Mouse (Mus musculus): ENCODE measurements around the gene Pde11a. TPM values are rescaled to one million over a fixed set of nuclear protein-coding genes. Genes with fewer than 3 reads are reported as not detected.
"Not testable (repeated sequence)": the region's sequence is repeated elsewhere in the genome, so short reads cannot be mapped to it uniquely, and the experiment has no call there.

The Pde11a gene
- total RNA-seq, 2 experiments from 2014 or later, result not detected

GRCm38 (mm10) chr2:75999636-76000035 is 338.9 kb downstream of the Pde11a start:
- no peak for ATAC-seq (replicated peaks; ENCODE audit: poor library complexity)

GRCm38 (mm10) chr2:75998692-75999091 is 339.9 kb downstream of the Pde11a start:
- ATAC-seq (replicated peaks; ENCODE audit: poor library complexity), result no peak

- ATAC-seq (replicated peaks; ENCODE audit: poor library complexity), result no peak
These were observed 340.8 kb downstream of the Pde11a start for GRCm38 (mm10) chr2:75997726-75998125.

- ATAC-seq (replicated peaks; ENCODE audit: poor library complexity), result no peak
These were observed 343.7 kb downstream of the Pde11a start for GRCm38 (mm10) chr2:75994841-75995240.

GRCm38 (mm10) chr2:75991581-75992205 is 346.9 kb downstream of the Pde11a start:
- ATAC-seq (replicated peaks; ENCODE audit: poor library complexity), result no peak

GRCm38 (mm10) chr2:75990885-75991539 is 347.6 kb downstream of the Pde11a start:
- ATAC-seq (replicated peaks; ENCODE audit: poor library complexity), result peak; percentile 99

DNA sequence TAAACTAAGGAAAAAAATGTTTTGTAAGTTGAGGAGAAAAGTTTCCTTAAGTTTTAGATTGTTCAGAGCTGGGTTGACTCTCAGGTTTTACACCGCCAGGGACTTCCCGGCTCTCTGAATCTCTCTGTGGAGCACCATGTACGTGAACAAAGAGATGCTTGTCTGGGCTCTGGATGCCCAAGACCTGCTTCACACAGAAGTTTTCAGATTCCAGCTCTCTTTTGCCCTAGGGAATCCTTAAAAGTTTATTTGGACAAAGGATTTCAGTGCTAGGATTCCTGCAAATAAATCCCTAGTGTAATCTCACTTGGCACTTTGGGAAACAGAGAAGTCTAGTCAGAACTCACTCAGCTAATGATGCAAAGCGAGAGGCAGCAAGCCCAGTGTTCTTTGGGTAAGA is 348.9 kb downstream of the Pde11a start:
- no peak for ATAC-seq (replicated peaks; ENCODE audit: poor library complexity)

- no peak for ATAC-seq (replicated peaks; ENCODE audit: poor library complexity)
These were observed 349.7 kb downstream of the Pde11a start for GRCm38 (mm10) chr2:75988779-75989363.

DNA sequence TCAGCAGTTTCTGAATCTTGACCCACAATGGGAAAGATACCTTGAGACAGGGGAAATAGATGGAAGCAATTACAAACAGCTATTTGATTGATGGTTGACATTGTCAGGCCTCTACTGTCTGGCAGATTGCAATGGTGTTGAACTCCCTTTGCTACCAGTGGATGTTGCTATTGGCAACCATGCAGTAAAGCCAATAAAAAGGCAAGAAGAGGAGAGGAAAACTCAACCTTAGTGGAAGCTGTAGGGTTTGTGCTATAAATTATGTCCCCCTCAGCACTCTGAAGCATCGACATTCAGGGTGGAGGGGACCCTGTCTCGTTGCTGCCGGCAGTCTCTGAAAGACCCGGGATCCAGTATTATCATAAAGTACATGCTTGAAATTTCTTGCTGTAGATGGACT is 350.2 kb downstream of the Pde11a start:
- ATAC-seq (replicated peaks; ENCODE audit: poor library complexity), result no peak

GRCm38 (mm10) chr2:75987739-75988138 is 350.8 kb downstream of the Pde11a start:
- ATAC-seq (replicated peaks; ENCODE audit: poor library complexity), result no peak

- ATAC-seq (replicated peaks; ENCODE audit: poor library complexity), result peak; percentile 87
These were observed 353.4 kb downstream of the Pde11a start for GRCm38 (mm10) chr2:75985124-75985523.

GRCm38 (mm10) chr2:75983847-75984246 is 354.7 kb downstream of the Pde11a start:
- no peak for ATAC-seq (replicated peaks; ENCODE audit: poor library complexity)

DNA sequence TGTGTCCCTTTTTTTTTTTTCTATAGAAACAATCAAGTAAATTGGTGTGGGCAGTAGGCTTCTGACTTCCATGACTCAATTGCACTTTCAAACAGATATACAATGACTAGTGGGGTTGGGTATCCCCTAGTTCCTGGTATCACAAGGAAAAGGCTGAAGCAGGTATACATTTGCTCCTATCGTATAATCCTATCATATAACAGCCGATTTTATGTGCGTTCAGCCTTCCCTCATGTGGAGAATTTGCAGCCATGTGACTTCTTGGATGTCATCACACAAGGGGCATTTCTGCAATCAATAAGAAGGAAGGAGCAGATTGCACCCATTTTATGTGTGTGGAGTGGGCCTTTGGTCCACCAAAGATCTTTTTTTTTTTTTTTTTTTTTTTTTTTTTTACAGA is 355.5 kb downstream of the Pde11a start:
- no peak for ATAC-seq (replicated peaks; ENCODE audit: poor library complexity)

DNA sequence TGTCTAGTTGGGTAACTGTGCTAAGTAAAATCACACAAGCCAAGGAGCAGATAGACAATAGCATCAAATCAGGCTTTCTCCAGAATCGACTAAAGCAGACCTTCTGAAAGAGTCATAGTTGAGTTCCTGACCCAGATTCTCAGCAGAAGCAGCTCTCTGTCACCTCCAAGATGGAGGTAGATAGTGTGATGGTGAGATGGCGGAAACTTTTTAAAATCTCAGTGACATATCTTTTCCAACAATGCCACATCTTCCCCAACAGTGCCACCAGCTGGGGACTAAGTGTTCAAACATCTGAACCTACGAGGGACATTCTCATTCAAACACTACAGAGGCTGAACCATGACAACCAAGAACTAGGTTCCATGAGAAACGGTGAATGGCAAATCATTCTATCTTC is 355.9 kb downstream of the Pde11a start:
- ATAC-seq (replicated peaks; ENCODE audit: poor library complexity), result no peak

DNA sequence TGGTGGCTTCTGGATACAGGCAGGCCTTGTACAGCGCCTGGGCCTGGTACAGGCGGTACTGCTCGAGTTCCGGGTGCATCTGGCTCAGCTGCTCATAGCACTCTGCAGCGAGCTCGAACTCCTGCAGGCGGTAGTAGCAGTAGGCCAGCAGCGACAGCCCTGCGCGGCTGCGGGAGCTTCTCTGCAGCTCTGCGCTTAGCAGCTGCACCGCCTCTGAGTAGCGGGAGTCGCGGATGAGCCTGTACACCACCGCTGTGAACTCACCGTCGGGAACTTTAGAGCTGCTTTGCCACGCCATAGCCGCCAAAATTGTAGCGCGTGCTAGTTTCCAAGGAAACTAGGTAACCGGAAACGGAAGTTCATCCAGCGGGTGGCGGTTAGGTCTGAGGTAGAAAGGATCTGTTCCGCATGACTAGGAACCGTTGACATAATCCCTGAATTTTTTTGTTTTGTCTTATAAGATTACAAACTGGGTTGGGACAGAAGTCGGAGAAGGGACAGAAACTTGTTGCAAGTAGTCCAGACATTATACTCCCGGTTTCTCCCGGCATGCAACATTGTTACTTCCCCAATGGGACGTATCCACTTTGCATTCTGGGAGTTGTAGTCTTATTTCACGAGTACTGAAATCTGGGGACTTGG is 357.0 kb downstream of the Pde11a start, which contains the start of gene Ttc30a1:
TSS of gene Ttc30a1 (minus strand) at position 528 of the 642 bp plus-strand sequence.
- ATAC-seq (replicated peaks; ENCODE audit: poor library complexity), result peak; percentile 71

DNA sequence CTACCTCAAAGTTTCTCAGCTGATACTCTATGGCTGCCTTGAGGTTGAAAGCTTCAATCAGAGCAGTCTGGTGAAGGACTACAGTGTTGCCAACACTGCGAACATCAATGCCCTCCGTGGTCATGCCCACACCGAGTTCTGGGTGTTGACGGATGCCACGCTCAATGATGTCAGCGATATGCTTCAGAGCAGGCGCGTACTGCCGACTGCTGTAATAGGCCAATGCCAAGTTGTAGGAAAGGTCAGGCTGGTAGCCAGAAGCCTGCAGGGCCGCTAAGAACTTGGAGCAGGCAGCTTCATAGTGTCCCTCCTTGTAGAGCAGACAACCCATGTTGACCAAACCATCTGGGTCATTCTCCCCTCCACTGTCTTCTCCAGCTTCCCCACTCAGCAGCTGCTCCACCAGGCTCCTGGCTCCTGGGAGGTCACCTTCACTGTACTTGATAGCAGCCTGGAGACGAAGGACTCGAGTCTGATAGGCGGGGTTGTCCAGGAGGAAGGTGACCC is 357.6 kb downstream of the Pde11a start:
- not testable (repeated sequence) for ATAC-seq (replicated peaks; ENCODE audit: poor library complexity)

GRCm38 (mm10) chr2:75977752-75978368 is 360.7 kb downstream of the Pde11a start, which contains the start of gene Ttc30a2:
Gene Ttc30a2 (minus strand): TSS chr2:75978170.
- ATAC-seq (replicated peaks; ENCODE audit: poor library complexity), result peak; percentile 30

DNA sequence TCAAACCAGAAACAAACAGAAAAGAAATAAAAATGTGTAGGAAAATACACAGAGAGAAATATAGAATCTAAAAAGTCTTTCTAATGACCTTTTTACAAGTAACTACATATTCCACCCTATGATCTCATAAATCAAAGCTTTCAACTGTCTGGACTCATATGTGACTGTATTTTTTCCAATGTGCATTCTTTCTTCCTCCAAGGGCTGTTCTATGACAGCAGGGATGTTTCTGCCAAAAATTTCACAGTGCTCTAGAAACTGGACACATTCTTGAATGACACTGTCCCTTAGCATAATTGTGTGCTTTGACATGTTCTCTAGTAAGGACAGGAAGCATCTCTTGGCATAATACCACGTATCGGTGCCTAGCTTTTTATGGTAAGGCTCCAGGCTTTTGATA is 362.5 kb downstream of the Pde11a start:
- ATAC-seq (replicated peaks; ENCODE audit: poor library complexity), result not testable (repeated sequence)

- no peak for ATAC-seq (replicated peaks; ENCODE audit: poor library complexity)
These were observed 364.4 kb downstream of the Pde11a start for GRCm38 (mm10) chr2:75974131-75974530.

DNA sequence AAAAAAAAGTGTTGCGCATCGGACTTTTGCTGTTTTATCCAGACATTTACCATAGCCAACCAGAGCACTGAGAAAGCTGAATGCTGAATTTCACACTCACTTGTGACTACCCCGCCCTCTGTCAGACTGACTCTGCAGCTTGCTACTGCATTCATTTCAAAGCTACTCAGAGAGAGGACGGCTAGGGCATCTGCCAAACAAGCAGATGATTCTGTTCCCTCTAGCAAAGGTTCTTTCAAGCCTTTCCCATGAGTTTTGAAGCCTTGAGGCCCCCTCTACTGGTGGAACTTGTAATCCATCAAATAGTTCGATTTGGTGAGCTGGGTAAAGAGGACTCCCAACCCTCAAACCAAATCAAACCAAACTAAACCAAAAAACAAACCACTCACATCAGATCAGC is 373.6 kb downstream of the Pde11a start:
- ATAC-seq (replicated peaks; ENCODE audit: poor library complexity), result peak; percentile 82

- ATAC-seq (replicated peaks; ENCODE audit: poor library complexity), result peak; percentile 84
These were observed 374.1 kb downstream of the Pde11a start for GRCm38 (mm10) chr2:75964512-75964911.

All from megakaryocyte progenitor cell, adult 5-6 weeks (primary cell).